Mouse (Mus musculus) midbrain, embryonic 14.5 days (tissue): ENCODE measurements around the gene Krt87. TPM values are rescaled to one million over a fixed set of nuclear protein-coding genes. Genes with fewer than 3 reads are reported as not detected.

Experiments
- ATAC-seq: fragments of 200-750 bp; cut with Nextera tagmentation; 2 replicates; pipeline ENCODE4 v1.8.0; 2017; ENCODE audit warnings: moderate number of reproducible peaks, moderate library complexity; ENCODE audit not compliant: low FRiP score, low TSS enrichment
- DNase-seq: peaks from one replicate; pipeline ENCODE4 v3.0.0-alpha.2; 2015
- H3K27ac ChIP-seq: fragments of 300-500 bp; sonication (generic); replicated peaks from 2 replicates; pipeline ENCODE4 v1.5.1; 2014; ENCODE audit warnings: mild to moderate bottlenecking, low read depth, low read length, moderate library complexity
- H3K27me3 ChIP-seq: fragments of 300-500 bp; sonication (generic); 2 replicates; pipeline ENCODE4 v1.6.1; 2014; ENCODE audit warnings: low read length, control low read depth, mixed read lengths; ENCODE audit not compliant: control insufficient read depth, insufficient read depth
- H3K36me3 ChIP-seq: fragments of 300-500 bp; sonication (generic); 2 replicates; pipeline ENCODE4 v1.6.1; 2014; ENCODE audit warnings: low read length, control low read depth; ENCODE audit not compliant: control insufficient read depth, insufficient read depth
- H3K4me1 ChIP-seq: fragments of 300-500 bp; sonication (generic); 2 replicates; pipeline ENCODE4 v1.6.1; 2014; ENCODE audit warnings: mild to moderate bottlenecking, antibody characterized with exemption, low read length, control low read depth; ENCODE audit not compliant: control insufficient read depth, insufficient read depth
- H3K4me2 ChIP-seq: fragments of 300-500 bp; sonication (generic); 2 replicates; pipeline ENCODE4 v1.6.1; 2014; ENCODE audit warnings: mild to moderate bottlenecking, low read length, moderate library complexity
- H3K4me3 ChIP-seq: fragments of 300-500 bp; sonication (generic); replicated peaks from 2 replicates; pipeline ENCODE4 v1.5.1; 2014; ENCODE audit warnings: low read depth, low read length
- H3K9ac ChIP-seq: fragments of 300-500 bp; sonication (generic); replicated peaks from 2 replicates; pipeline ENCODE4 v1.6.1; 2014; ENCODE audit warnings: mild to moderate bottlenecking, low read length, moderate library complexity
- H3K9me3 ChIP-seq: fragments of 300-500 bp; sonication (generic); 2 replicates; pipeline ENCODE4 v1.6.1; 2016; ENCODE audit warnings: low read length, control low read depth, mixed read lengths; ENCODE audit not compliant: control insufficient read depth
- WGBS: fragments of 180-500 bp; shearing (Covaris S2); extraction: QIAGEN DNeasy Blood & Tissue Kit; methylation state at CpG from one replicate; pipeline ENCODE4 v1.1.7; 2014; 5-methylcytosine and 5-hydroxymethylcytosine counted together
- polyA plus RNA-seq: library from polyadenylated mRNA; unstranded; fragments of >200 nt; fragmentation: Nextera tagmentation; extraction: Ambion mirVana; gene quantifications from 2 replicates; pipeline ENCODE4 v1.2.1, GENCODE M21; 2014

The Krt87 gene
- polyA plus RNA-seq, 1 experiment from 2014 or later, result 0.26 TPM

DNA sequence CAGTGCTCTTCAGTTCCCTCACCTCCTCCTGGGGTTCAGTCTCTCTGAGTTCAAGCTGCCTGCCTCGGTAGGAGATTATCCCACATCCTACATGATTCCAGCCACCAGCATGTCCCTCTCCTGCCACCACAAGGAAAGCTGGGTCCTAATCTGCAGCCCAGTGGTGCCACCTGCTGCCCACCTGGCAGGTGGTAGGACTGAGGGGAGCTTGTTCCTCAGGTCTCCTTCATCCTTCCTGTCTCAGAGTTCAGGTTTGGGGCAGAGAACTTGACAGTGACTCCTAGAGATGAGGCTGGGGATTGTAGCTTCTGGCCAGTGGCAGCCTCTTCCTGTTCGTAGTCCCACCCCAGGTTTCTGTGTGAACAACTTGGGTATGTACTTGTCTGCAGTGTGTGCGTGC lies 51.4 kb downstream of the Krt87 start:
- no peak for ATAC-seq
- no peaks in the 10 kb centered on the region for H3K27me3 ChIP-seq
- no peak overlapping the region for H3K4me3 ChIP-seq
- H3K4me2 ChIP-seq, result no peak overlapping the region
- DNase-seq, result no peak
- no peaks in the 10 kb centered on the region for H3K36me3 ChIP-seq
- H3K9ac ChIP-seq, result no peak overlapping the region
- no peaks in the 10 kb centered on the region for H3K4me1 ChIP-seq
- no peaks in the 10 kb centered on the region for H3K9me3 ChIP-seq
- WGBS, result 66% methylated on average over 3 of the region's 3 CpGs
- no peak overlapping the region for H3K27ac ChIP-seq

DNA sequence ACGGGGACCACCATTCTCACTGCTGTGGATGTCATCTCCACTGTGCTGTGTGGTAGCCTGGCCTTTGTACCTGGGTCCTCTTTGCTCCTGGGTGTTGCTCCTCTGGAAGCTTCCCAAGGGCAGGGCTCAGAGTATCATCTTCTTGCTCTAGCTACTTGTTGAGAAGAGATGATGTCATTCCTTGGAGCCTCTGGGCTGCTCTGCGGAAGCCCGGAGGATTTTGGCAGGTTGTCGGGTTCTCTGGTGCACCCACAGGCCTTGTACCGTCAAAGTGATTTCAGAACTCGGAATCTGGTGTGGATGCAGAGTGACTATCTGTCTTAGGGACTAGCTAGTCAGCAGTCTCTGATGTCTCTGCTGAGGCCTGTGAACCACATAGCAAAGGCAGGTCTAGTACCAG lies 53.5 kb downstream of the Krt87 start:
- Histone ChIP-seq H3K4me2 (no peak overlapping the region), H3K4me3 (no peak overlapping the region), H3K9me3 (no peaks in the 10 kb centered on the region), H3K36me3 (no peaks in the 10 kb centered on the region), H3K9ac (no peak overlapping the region), H3K4me1 (no peaks in the 10 kb centered on the region), H3K27ac (no peak overlapping the region), H3K27me3 (no peaks in the 10 kb centered on the region)
- WGBS, result 91% methylated on average over 6 of the region's 6 CpGs
- DNase-seq (no peak), ATAC-seq (no peak)

GRCm38 (mm10) chr15:101384610-101385009 lies 54.0 kb downstream of the Krt87 start:
- Histone ChIP-seq H3K4me1 (no peaks in the 10 kb centered on the region), H3K9ac (no peak overlapping the region), H3K4me2 (no peak overlapping the region), H3K27ac (no peak overlapping the region), H3K9me3 (no peaks in the 10 kb centered on the region), H3K27me3 (no peaks in the 10 kb centered on the region), H3K36me3 (no peaks in the 10 kb centered on the region), H3K4me3 (no peak overlapping the region)
- no peak for ATAC-seq
- WGBS, result 91% methylated on average over 7 of the region's 7 CpGs
- DNase-seq, result no peak

DNA sequence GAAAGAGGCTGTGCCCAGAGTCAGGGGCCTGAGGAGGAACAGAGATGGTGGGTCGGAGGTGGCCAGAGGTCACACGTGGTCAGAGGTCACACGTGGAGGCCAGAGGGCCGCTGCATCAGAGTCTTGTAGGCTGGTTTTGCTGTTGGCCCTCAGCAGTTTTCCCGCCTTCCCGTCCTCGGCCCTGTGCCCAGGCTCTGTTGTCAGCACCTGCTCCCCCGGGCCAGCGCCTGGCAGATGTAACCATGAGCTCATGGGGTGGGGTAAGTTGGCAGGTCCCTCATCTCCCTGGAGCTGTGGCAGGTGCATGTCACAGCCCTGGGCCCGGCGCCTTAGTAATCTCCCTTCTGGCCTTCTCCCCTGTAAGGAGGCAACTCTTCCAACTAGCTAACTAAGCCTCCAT lies 55.8 kb downstream of the Krt87 start:
- H3K27ac ChIP-seq, result no peak overlapping the region
- no peak overlapping the region for H3K4me3 ChIP-seq
- no peaks in the 10 kb centered on the region for H3K9me3 ChIP-seq
- DNase-seq (no peak), ATAC-seq (no peak)
- no peaks in the 10 kb centered on the region for H3K27me3 ChIP-seq
- no peaks in the 10 kb centered on the region for H3K4me1 ChIP-seq
- H3K4me2 ChIP-seq, result no peak overlapping the region
- no peak overlapping the region for H3K9ac ChIP-seq
- 82% methylated on average over 11 of the region's 11 CpGs for WGBS
- H3K36me3 ChIP-seq, result no peaks in the 10 kb centered on the region

- H3K9ac ChIP-seq, result no peak overlapping the region
- ATAC-seq (no peak), DNase-seq (no peak)
- whole genome bisulfite sequencing, result 63% methylated on average over 9 of the region's 9 CpGs
- H3K36me3 ChIP-seq, result no peaks in the 10 kb centered on the region
- H3K4me3 ChIP-seq, result no peak overlapping the region
- H3K27ac ChIP-seq, result no peak overlapping the region
- no peaks in the 10 kb centered on the region for H3K9me3 ChIP-seq
- no peaks in the 10 kb centered on the region for H3K27me3 ChIP-seq
- no peak overlapping the region for H3K4me2 ChIP-seq
- no peaks in the 10 kb centered on the region for H3K4me1 ChIP-seq
Observed at GRCm38 (mm10) chr15:101381758-101382157, 56.8 kb downstream of the Krt87 start.

Other genes starting within 250 kb of the Krt87 start
- 0.93 and 0.97 TPM in 2 replicates for gene Grasp, start 214.6 kb downstream of the Krt87 start, polyA plus RNA-seq
- gene Nr4a1, start 184.5 kb downstream of the Krt87 start, polyA plus RNA-seq, result 2.9 and 3.5 TPM in 2 replicates
- 61.2 and 87.4 TPM in 2 replicates for gene Atg101, start 154.5 kb downstream of the Krt87 start, polyA plus RNA-seq
- 0.30 and 0.51 TPM in 2 replicates for gene 6030408B16Rik, start 145.6 kb downstream of the Krt87 start, polyA plus RNA-seq
- gene Krt80, start 68.6 kb downstream of the Krt87 start, polyA plus RNA-seq, result not detected in 2 replicates
- 0.12 and 0.24 TPM in 2 replicates for gene Krt7, start 27.8 kb downstream of the Krt87 start, polyA plus RNA-seq
- not detected in 2 replicates for gene Krt88, start 8.9 kb upstream of the Krt87 start, polyA plus RNA-seq
- not detected in 2 replicates for gene Krt81, start 24.9 kb upstream of the Krt87 start, polyA plus RNA-seq
- 0.11 and 0.12 TPM in 2 replicates for gene Krt86, start 34.7 kb upstream of the Krt87 start, polyA plus RNA-seq
- gene Krt83, start 52.7 kb upstream of the Krt87 start, polyA plus RNA-seq, result not detected in 2 replicates
- not detected in 2 replicates for gene Gm49425, start 78.5 kb upstream of the Krt87 start, polyA plus RNA-seq
- not detected in 2 replicates for gene Krt84, start 94.0 kb upstream of the Krt87 start, polyA plus RNA-seq
- gene Krt82, start 111.9 kb upstream of the Krt87 start, polyA plus RNA-seq, result not detected in 2 replicates
- 0.08 TPM in 1 of 2 replicates, not detected in the other for gene Krt90, start 124.1 kb upstream of the Krt87 start, polyA plus RNA-seq
- gene Krt75, start 135.1 kb upstream of the Krt87 start, polyA plus RNA-seq, result 0.07 and 0.15 TPM in 2 replicates
- not detected in 2 replicates for gene Gm5414, start 189.4 kb upstream of the Krt87 start, polyA plus RNA-seq
- not detected in 2 replicates for gene Gm5478, start 208.6 kb upstream of the Krt87 start, polyA plus RNA-seq
- gene Krt6b, start 241.5 kb upstream of the Krt87 start, polyA plus RNA-seq, result not detected in 2 replicates